Mouse (Mus musculus) embryonic fibroblast, embryonic 13.5 days (primary cell): ENCODE results near the gene Ndufaf2.

Experiments
- CTCF ChIP-seq: IDR thresholded peaks from 2 replicates; pipeline ENCODE4 v1.5.1; 2011; ENCODE audit warnings: mild to moderate bottlenecking, control low read depth, low read length, moderate library complexity, borderline replicate concordance; ENCODE audit not compliant: insufficient read depth
- POLR2A ChIP-seq: IDR thresholded peaks from 2 replicates; pipeline ENCODE4 v1.6.1; 2011; ENCODE audit warnings: low read depth, mild to moderate bottlenecking, control low read depth, low read length, moderate library complexity

DNA sequence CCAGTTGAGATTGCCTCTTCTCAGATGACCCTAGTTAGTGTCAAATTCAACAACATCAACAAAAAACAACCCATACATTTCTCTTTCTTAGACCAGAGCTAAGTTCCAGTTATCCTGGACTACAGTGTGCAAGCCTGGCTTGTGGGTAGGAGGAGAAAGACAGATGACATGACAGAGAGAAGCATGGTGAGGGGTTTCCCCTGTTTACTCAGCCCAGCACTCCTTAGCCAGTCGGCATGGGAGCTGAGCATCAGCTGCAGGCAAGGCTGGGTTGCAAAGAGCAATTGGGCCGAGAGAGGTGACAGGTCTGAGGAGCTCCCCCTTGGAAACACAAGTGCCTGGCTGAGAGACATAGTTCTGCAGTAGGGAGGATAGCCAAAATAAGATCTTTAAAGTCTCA, 57.7 kb downstream of the Ndufaf2 start:
- no peak for TF ChIP-seq CTCF
- TF ChIP-seq POLR2A = no peak
